Mouse (Mus musculus) adipocyte (in vitro differentiated cells): ENCODE measurements around the gene Spdef.

ENCODE experiments used
- DNase-seq: peaks from one replicate; pipeline ENCODE4 v3.0.0-alpha.2; 2016; ENCODE audit warnings: low spot score

The Spdef gene

GRCm38 (mm10) chr17:27728770-27729169 lies at the start of gene Spdef:
TSS of gene Spdef (minus strand) at chr17:27728955.
- DNase-seq: no peak

GRCm38 (mm10) chr17:27777823-27778222 lies 49.1 kb upstream of the Spdef start:
- DNase-seq: no peak

GRCm38 (mm10) chr17:27774198-27774597 lies 45.4 kb upstream of the Spdef start:
- no peak for DNase-seq

- DNase-seq: no peak
These were observed 42.9 kb upstream of the Spdef start for GRCm38 (mm10) chr17:27771616-27772015.

- DNase-seq: peak; percentile 79
These were observed 40.2 kb upstream of the Spdef start for GRCm38 (mm10) chr17:27768817-27769542.

GRCm38 (mm10) chr17:27767543-27767942 lies 38.8 kb upstream of the Spdef start:
- DNase-seq: peak; percentile 30

- DNase-seq: no peak
These were observed 38.4 kb upstream of the Spdef start for GRCm38 (mm10) chr17:27767120-27767519.

- no peak for DNase-seq
These were observed 36.3 kb upstream of the Spdef start for GRCm38 (mm10) chr17:27765066-27765465.

GRCm38 (mm10) chr17:27764453-27764852 lies 35.7 kb upstream of the Spdef start:
- DNase-seq: no peak

- DNase-seq: no peak
These were observed 34.1 kb upstream of the Spdef start for GRCm38 (mm10) chr17:27762884-27763283.

GRCm38 (mm10) chr17:27761639-27762336 lies 33.0 kb upstream of the Spdef start:
- peak; percentile 72 for DNase-seq

GRCm38 (mm10) chr17:27760169-27760568 lies 31.4 kb upstream of the Spdef start:
- no peak for DNase-seq

- DNase-seq: no peak
These were observed 22.8 kb upstream of the Spdef start for GRCm38 (mm10) chr17:27751314-27752202.

GRCm38 (mm10) chr17:27750451-27750942 lies 21.7 kb upstream of the Spdef start:
- no peak for DNase-seq

GRCm38 (mm10) chr17:27748123-27748522 lies 19.4 kb upstream of the Spdef start:
- DNase-seq: no peak

- no peak for DNase-seq
These were observed 17.7 kb upstream of the Spdef start for GRCm38 (mm10) chr17:27746446-27746845.

GRCm38 (mm10) chr17:27740961-27741360 lies 12.2 kb upstream of the Spdef start:
- no peak for DNase-seq

GRCm38 (mm10) chr17:27734344-27735073 lies 5.8 kb upstream of the Spdef start:
- no peak for DNase-seq

GRCm38 (mm10) chr17:27732694-27733093 lies 3.9 kb upstream of the Spdef start:
- DNase-seq: no peak

GRCm38 (mm10) chr17:27732152-27732551 lies 3.4 kb upstream of the Spdef start:
- no peak for DNase-seq

GRCm38 (mm10) chr17:27726527-27726926 lies 2.2 kb downstream of the Spdef start:
- DNase-seq: no peak

GRCm38 (mm10) chr17:27725412-27725811 lies 3.3 kb downstream of the Spdef start:
- no peak for DNase-seq
